Mouse (Mus musculus) lung, embryonic 16.5 days (tissue): ENCODE measurements at regions not wholly inside any gene's neighbourhood (a gene's known extent, or its start where the extent isn't known, plus 50 kb on each side); places are given as distances from the start of the nearest gene placed in this dataset.

ENCODE experiments used
- ATAC-seq: fragments of 200-750 bp; cut with Nextera tagmentation; 2 replicates; pipeline ENCODE4 v1.8.0; 2017; ENCODE audit warnings: low read depth, mild to moderate bottlenecking, moderate library complexity
- H3K27ac ChIP-seq: fragments of 300-500 bp; sonication (generic); 2 replicates; pipeline ENCODE4 v1.5.1; 2014; ENCODE audit warnings: mild to moderate bottlenecking, control low read depth, low read length
- H3K27me3 ChIP-seq: fragments of 300-500 bp; sonication (generic); 2 replicates; pipeline ENCODE4 v1.6.1; 2014; ENCODE audit warnings: low read depth, low read length, mixed read lengths; ENCODE audit not compliant: control insufficient read depth, insufficient read depth
- H3K36me3 ChIP-seq: fragments of 300-500 bp; sonication (generic); 2 replicates; pipeline ENCODE4 v1.6.1; 2014; ENCODE audit warnings: low read length; ENCODE audit not compliant: control insufficient read depth, insufficient read depth
- H3K4me1 ChIP-seq: fragments of 300-500 bp; sonication (generic); replicated peaks from 2 replicates; pipeline ENCODE4 v1.6.1; 2014; ENCODE audit warnings: low read length, mixed read lengths; ENCODE audit not compliant: control insufficient read depth, insufficient read depth
- H3K4me2 ChIP-seq: fragments of 300-500 bp; sonication (generic); 2 replicates; pipeline ENCODE4 v1.6.1; 2014; ENCODE audit warnings: low read depth, low read length, control low read depth
- H3K4me3 ChIP-seq: fragments of 300-500 bp; sonication (generic); 2 replicates; pipeline ENCODE4 v1.5.1; 2014; ENCODE audit warnings: mild to moderate bottlenecking, low read length, control low read depth
- H3K9ac ChIP-seq: fragments of 300-500 bp; sonication (generic); 2 replicates; pipeline ENCODE4 v1.6.1; 2014; ENCODE audit warnings: low read length, control low read depth
- H3K9me3 ChIP-seq: fragments of 300-500 bp; sonication (generic); 2 replicates; pipeline ENCODE4 v1.6.1; 2016; ENCODE audit warnings: low read length; ENCODE audit not compliant: control insufficient read depth
- WGBS: fragments of 180-500 bp; shearing (Covaris S2); extraction: QIAGEN DNeasy Blood & Tissue Kit; methylation state at CpG from one replicate; pipeline ENCODE4 v1.1.7; 2014; 5-methylcytosine and 5-hydroxymethylcytosine counted together

- no peak overlapping the region for H3K4me3 ChIP-seq
- no peak overlapping the region for H3K4me2 ChIP-seq
- H3K9ac ChIP-seq, result no peak overlapping the region
- ATAC-seq, result no peak
- no peaks in the 10 kb centered on the region for H3K4me1 ChIP-seq
- H3K36me3 ChIP-seq, result no peaks in the 10 kb centered on the region
- no peaks in the 10 kb centered on the region for H3K27me3 ChIP-seq
- 64% methylated on average over 6 of the region's 6 CpGs for WGBS
- H3K27ac ChIP-seq, result no peak overlapping the region
- no peaks in the 10 kb centered on the region for H3K9me3 ChIP-seq
These were observed 147.9 kb downstream of the Rchy1 start for GRCm38 (mm10) chr5:91814956-91815355.

- no peak overlapping the region for H3K4me3 ChIP-seq
- H3K4me1 ChIP-seq, result no peaks in the 10 kb centered on the region
- no peak overlapping the region for H3K9ac ChIP-seq
- H3K9me3 ChIP-seq, result no peaks in the 10 kb centered on the region
- no peak for ATAC-seq
- H3K4me2 ChIP-seq, result no peak overlapping the region
- H3K36me3 ChIP-seq, result no peaks in the 10 kb centered on the region
- no peak overlapping the region for H3K27ac ChIP-seq
- H3K27me3 ChIP-seq, result no peaks in the 10 kb centered on the region
- WGBS, result 62% methylated on average over 4 of the region's 4 CpGs
These were observed 148.5 kb downstream of the Rchy1 start for GRCm38 (mm10) chr5:91814417-91814762.

- Histone ChIP-seq H3K4me3 (no peak overlapping the region), H3K36me3 (no peaks in the 10 kb centered on the region), H3K9me3 (no peaks in the 10 kb centered on the region), H3K27me3 (no peaks in the 10 kb centered on the region), H3K4me2 (no peak overlapping the region), H3K9ac (no peak overlapping the region), H3K27ac (no peak overlapping the region), H3K4me1 (no peaks in the 10 kb centered on the region)
- WGBS, result 63% methylated on average over 5 of the region's 5 CpGs
- no peak for ATAC-seq
These were observed 149.1 kb downstream of the Rchy1 start for GRCm38 (mm10) chr5:91813547-91814416.

- H3K9ac ChIP-seq, result no peak overlapping the region
- no peaks in the 10 kb centered on the region; the same call in 1 of the 2 replicates for H3K4me1 ChIP-seq
- peak overlapping the region; percentile 20; the same call in 1 of the 2 replicates for H3K27ac ChIP-seq
- no peaks in the 10 kb centered on the region for H3K36me3 ChIP-seq
- no peaks in the 10 kb centered on the region for H3K9me3 ChIP-seq
- WGBS, result 38% methylated on average over 18 of the region's 18 CpGs
- peak; percentile 38; the same call in 1 of the 2 replicates for ATAC-seq
- no peak overlapping the region for H3K4me2 ChIP-seq
- H3K4me3 ChIP-seq, result no peak overlapping the region
- no peaks in the 10 kb centered on the region for H3K27me3 ChIP-seq
These were observed 155.5 kb downstream of the Rchy1 start for GRCm38 (mm10) chr5:91807070-91808065.

GRCm38 (mm10) chr5:91801297-91801980 lies 161.4 kb downstream of the Rchy1 start:
- Histone ChIP-seq H3K9me3 (no peaks in the 10 kb centered on the region), H3K27ac (no peak overlapping the region), H3K4me1 (no peaks in the 10 kb centered on the region), H3K36me3 (no peaks in the 10 kb centered on the region), H3K9ac (no peak overlapping the region), H3K4me2 (no peak overlapping the region), H3K27me3 (no peaks in the 10 kb centered on the region), H3K4me3 (no peak overlapping the region)
- ATAC-seq, result no peak
- WGBS, result 84% methylated on average over 3 of the region's 3 CpGs

- Histone ChIP-seq H3K9me3 (no peaks in the 10 kb centered on the region), H3K9ac (no peak overlapping the region), H3K27me3 (no peaks in the 10 kb centered on the region), H3K27ac (no peak overlapping the region), H3K36me3 (no peaks in the 10 kb centered on the region), H3K4me1 (no peaks in the 10 kb centered on the region), H3K4me3 (no peak overlapping the region), H3K4me2 (no peak overlapping the region)
- WGBS, result 78% methylated on average over 3 of the region's 3 CpGs
- ATAC-seq, result no peak
These were observed 165.5 kb downstream of the Rchy1 start for GRCm38 (mm10) chr5:91797362-91797761.

GRCm38 (mm10) chr5:91792732-91793131 lies 170.1 kb downstream of the Rchy1 start:
- Histone ChIP-seq H3K9me3 (no peaks in the 10 kb centered on the region), H3K27ac (no peak overlapping the region), H3K4me2 (no peak overlapping the region), H3K4me1 (no peaks in the 10 kb centered on the region), H3K4me3 (no peak overlapping the region), H3K36me3 (no peaks in the 10 kb centered on the region), H3K9ac (no peak overlapping the region), H3K27me3 (no peaks in the 10 kb centered on the region)
- 51% methylated on average over 6 of the region's 6 CpGs for WGBS
- ATAC-seq, result no peak

GRCm38 (mm10) chr5:91790412-91790811 lies 172.5 kb downstream of the Rchy1 start:
- H3K9me3 ChIP-seq, result no peaks in the 10 kb centered on the region
- ATAC-seq, result no peak
- no peaks in the 10 kb centered on the region for H3K27me3 ChIP-seq
- H3K4me2 ChIP-seq, result no peak overlapping the region
- H3K27ac ChIP-seq, result no peak overlapping the region
- 49% methylated on average over 2 of the region's 2 CpGs for WGBS
- no peaks in the 10 kb centered on the region for H3K36me3 ChIP-seq
- no peak overlapping the region for H3K4me3 ChIP-seq
- H3K4me1 ChIP-seq, result no peaks in the 10 kb centered on the region
- H3K9ac ChIP-seq, result no peak overlapping the region

GRCm38 (mm10) chr5:91783966-91784365 lies 178.9 kb downstream of the Rchy1 start:
- no peak for ATAC-seq
- H3K27ac ChIP-seq, result no peak overlapping the region
- no peaks in the 10 kb centered on the region for H3K9me3 ChIP-seq
- H3K4me2 ChIP-seq, result no peak overlapping the region
- 84% methylated on average over 8 of the region's 8 CpGs for WGBS
- H3K4me1 ChIP-seq, result no peaks in the 10 kb centered on the region
- H3K27me3 ChIP-seq, result no peaks in the 10 kb centered on the region
- H3K36me3 ChIP-seq, result no peaks in the 10 kb centered on the region
- H3K9ac ChIP-seq, result no peak overlapping the region
- no peak overlapping the region for H3K4me3 ChIP-seq
